Mouse (Mus musculus) heart, embryonic 10.5 days (tissue): ENCODE results near the gene Upk1a. TPM values are rescaled to one million over a fixed set of nuclear protein-coding genes. Genes with fewer than 3 reads are reported as not detected.

Experiments
- DNase-seq: peaks from one replicate; pipeline ENCODE4 v3.0.0-alpha.2; 2017; ENCODE audit warnings: low spot score
- H3K27ac ChIP-seq: fragments of 300-500 bp; sonication (generic); 2 replicates; pipeline ENCODE4 v1.5.1; 2016; ENCODE audit warnings: mild to moderate bottlenecking
- H3K27me3 ChIP-seq: fragments of 300-500 bp; sonication (generic); 2 replicates; pipeline ENCODE4 v1.6.1; 2016; ENCODE audit warnings: mild to moderate bottlenecking; ENCODE audit not compliant: poor library complexity, insufficient read depth, severe bottlenecking
- H3K36me3 ChIP-seq: fragments of 300-500 bp; sonication (generic); 2 replicates; pipeline ENCODE4 v1.6.1; 2016; ENCODE audit warnings: mild to moderate bottlenecking, moderate library complexity
- H3K4me1 ChIP-seq: fragments of 300-500 bp; sonication (generic); 2 replicates; pipeline ENCODE4 v1.6.1; 2016; ENCODE audit warnings: mild to moderate bottlenecking
- H3K4me3 ChIP-seq: fragments of 300-500 bp; sonication (generic); 2 replicates; pipeline ENCODE4 v1.5.1; 2016; ENCODE audit warnings: mild to moderate bottlenecking, moderate library complexity
- H3K9me3 ChIP-seq: fragments of 300-500 bp; sonication (generic); 2 replicates; pipeline ENCODE4 v1.6.1; 2016; ENCODE audit warnings: mild to moderate bottlenecking, moderate library complexity
- WGBS: fragments of 180-500 bp; shearing (Covaris S2); methylation state at CpG from one replicate; pipeline ENCODE4 v1.1.7; 2016; 5-methylcytosine and 5-hydroxymethylcytosine counted together
- microRNA-seq: library from miRNA; unstranded; fragments of <30 nt; microRNA quantifications from one replicate; pipeline ENCODE4, GENCODE M21; 2017
- polyA plus RNA-seq: library from polyadenylated mRNA; unstranded; fragments of >200 nt; fragmentation: Nextera tagmentation; extraction: Ambion mirVana; gene quantifications from 2 replicates; pipeline ENCODE4 v1.2.1, GENCODE M21; 2016

The Upk1a gene
- polyA plus RNA-seq, 1 experiment from 2014 or later: 2.7 TPM

GRCm38 (mm10) chr7:30562526-30563116 lies 50.0 kb downstream of the Upk1a start:
- H3K36me3 ChIP-seq: peaks cover 38% of the 10 kb centered on the region
- no peaks in the 10 kb centered on the region for H3K9me3 ChIP-seq
- peak overlapping the region; percentile 95 for H3K27ac ChIP-seq
- H3K27me3 ChIP-seq: no peaks in the 10 kb centered on the region
- WGBS: under 1% methylated on average over 27 of the region's 27 CpGs
- DNase-seq: no peak
- H3K4me1 ChIP-seq: peaks cover 20% of the 10 kb centered on the region
- H3K4me3 ChIP-seq: peak overlapping the region; percentile 79

- Histone ChIP-seq H3K36me3 (peaks cover 39% of the 10 kb centered on the region), H3K27ac (peak overlapping the region; percentile 74), H3K4me1 (peaks cover 20% of the 10 kb centered on the region), H3K9me3 (no peaks in the 10 kb centered on the region), H3K27me3 (no peaks in the 10 kb centered on the region), H3K4me3 (peak overlapping the region; percentile 72)
- WGBS: 63% methylated on average over 2 of the region's 2 CpGs
- no peak for DNase-seq
Measured at GRCm38 (mm10) chr7:30560296-30560695, 52.4 kb downstream of the Upk1a start.

- Histone ChIP-seq H3K4me3 (peak within 1 kb of the TSS; percentile 72), H3K27me3 (no peaks in the 10 kb centered on the region), H3K36me3 (peaks cover 39% of the 10 kb centered on the region), H3K4me1 (peaks cover 20% of the 10 kb centered on the region), H3K9me3 (no peaks in the 10 kb centered on the region), H3K27ac (peak within 1 kb of the TSS; percentile 81)
- under 1% methylated on average over 20 of the region's 20 CpGs for WGBS
- peak; percentile 99 for DNase-seq
Measured at GRCm38 (mm10) chr7:30559443-30559954, 53.1 kb downstream of the Upk1a start, which contains the start of gene Lin37. Lin37 (minus strand) TSS chr7:30559838.

- Histone ChIP-seq H3K36me3 (peaks cover 42% of the 10 kb centered on the region), H3K4me3 (peak overlapping the region; percentile 72), H3K9me3 (no peaks in the 10 kb centered on the region), H3K27me3 (no peaks in the 10 kb centered on the region), H3K4me1 (peaks cover 21% of the 10 kb centered on the region), H3K27ac (peak overlapping the region; percentile 81)
- DNase-seq: no peak
- 14% methylated on average over 12 of the region's 12 CpGs for WGBS
Measured at GRCm38 (mm10) chr7:30558656-30559442, 53.8 kb downstream of the Upk1a start.

- peaks cover 42% of the 10 kb centered on the region for H3K36me3 ChIP-seq
- DNase-seq: no peak
- peaks cover 27% of the 10 kb centered on the region for H3K4me1 ChIP-seq
- 91% methylated on average over 13 of the region's 13 CpGs for WGBS
- H3K27me3 ChIP-seq: no peaks in the 10 kb centered on the region
- no peak overlapping the region for H3K27ac ChIP-seq
- no peaks in the 10 kb centered on the region for H3K9me3 ChIP-seq
- H3K4me3 ChIP-seq: peak overlapping the region; percentile 72; the same call in 1 of the 2 replicates
Measured at GRCm38 (mm10) chr7:30557901-30558514, 54.6 kb downstream of the Upk1a start.

- Histone ChIP-seq H3K27ac (no peak overlapping the region), H3K27me3 (no peaks in the 10 kb centered on the region), H3K9me3 (no peaks in the 10 kb centered on the region), H3K4me1 (peaks cover 32% of the 10 kb centered on the region), H3K4me3 (no peak overlapping the region), H3K36me3 (peaks cover 42% of the 10 kb centered on the region)
- 91% methylated on average over 18 of the region's 18 CpGs for WGBS
- DNase-seq: no peak
Measured at GRCm38 (mm10) chr7:30556894-30557536, 55.6 kb downstream of the Upk1a start.

- no peak for DNase-seq
- peak overlapping the region; percentile 97; the same call in 1 of the 2 replicates for H3K27ac ChIP-seq
- no peaks in the 10 kb centered on the region for H3K27me3 ChIP-seq
- 85% methylated on average over 22 of the region's 22 CpGs for WGBS
- peaks cover 31% of the 10 kb centered on the region for H3K4me1 ChIP-seq
- no peaks in the 10 kb centered on the region for H3K9me3 ChIP-seq
- H3K36me3 ChIP-seq: peaks cover 39% of the 10 kb centered on the region
- peak overlapping the region; percentile 75 for H3K4me3 ChIP-seq
Measured at GRCm38 (mm10) chr7:30553810-30554584, 58.6 kb downstream of the Upk1a start.

Small RNA genes lying within 50 kb of the gene (microRNA-seq; reads per million reads assigned to microRNA genes)
- gene Mir3569: not detected

Other genes with a start within 250 kb of the Upk1a start
- gene Tyrobp, start 199.1 kb downstream of the Upk1a start, polyA plus RNA-seq: 2.2 and 9.0 TPM in 2 replicates
- gene Hcst, start 193.0 kb downstream of the Upk1a start, polyA plus RNA-seq: 0.35 TPM in 1 of 2 replicates, not detected in the other
- gene Nfkbid, start 191.1 kb downstream of the Upk1a start, polyA plus RNA-seq: 1.5 and 1.6 TPM in 2 replicates
- gene Aplp1, start 167.3 kb downstream of the Upk1a start, polyA plus RNA-seq: 44.3 and 50.4 TPM in 2 replicates
- 3.3 and 5.2 TPM in 2 replicates for gene Kirrel2, start 155.2 kb downstream of the Upk1a start, polyA plus RNA-seq
- gene Nphs1, start 154.5 kb downstream of the Upk1a start, polyA plus RNA-seq: 0.55 and 0.79 TPM in 2 replicates
- 0.30 and 3.0 TPM in 2 replicates for gene Prodh2, start 119.2 kb downstream of the Upk1a start, polyA plus RNA-seq
- gene Arhgap33, start 77.8 kb downstream of the Upk1a start, polyA plus RNA-seq: 8.5 and 9.0 TPM in 2 replicates
- gene Hspb6, start 60.7 kb downstream of the Upk1a start, polyA plus RNA-seq: 4.2 and 8.3 TPM in 2 replicates
- 8.8 and 13.0 TPM in 2 replicates for gene Proser3, start 60.5 kb downstream of the Upk1a start, polyA plus RNA-seq
- 31.5 and 35.6 TPM in 2 replicates for gene Lin37, start 53.0 kb downstream of the Upk1a start, polyA plus RNA-seq
- gene U2af1l4, start 49.5 kb downstream of the Upk1a start, polyA plus RNA-seq: 87.8 and 90.4 TPM in 2 replicates
- 9.9 and 12.3 TPM in 2 replicates for gene Gm49396, start 49.5 kb downstream of the Upk1a start, polyA plus RNA-seq
- gene Psenen, start 49.2 kb downstream of the Upk1a start, polyA plus RNA-seq: 112 and 124 TPM in 2 replicates
- gene Igflr1, start 47.4 kb downstream of the Upk1a start, polyA plus RNA-seq: 2.6 and 4.1 TPM in 2 replicates
- gene Kmt2b, start 24.1 kb downstream of the Upk1a start, polyA plus RNA-seq: 5.6 and 8.3 TPM in 2 replicates
- gene Zbtb32, start 13.9 kb downstream of the Upk1a start, polyA plus RNA-seq: 0.19 and 0.27 TPM in 2 replicates
- 1,107 and 1,574 TPM in 2 replicates for gene Cox6b1, start 13.3 kb upstream of the Upk1a start, polyA plus RNA-seq
- 5.5 and 5.9 TPM in 2 replicates for gene Etv2, start 23.0 kb upstream of the Upk1a start, polyA plus RNA-seq
- 111 and 130 TPM in 2 replicates for gene Rbm42, start 37.5 kb upstream of the Upk1a start, polyA plus RNA-seq
- 51.3 and 59.8 TPM in 2 replicates for gene Haus5, start 52.1 kb upstream of the Upk1a start, polyA plus RNA-seq
- not detected in 2 replicates for gene Pmis2, start 58.8 kb upstream of the Upk1a start, polyA plus RNA-seq
- gene 2200002J24Rik, start 86.1 kb upstream of the Upk1a start, polyA plus RNA-seq: 0.48 and 1.1 TPM in 2 replicates
- gene Atp4a, start 99.4 kb upstream of the Upk1a start, polyA plus RNA-seq: 1.1 and 1.5 TPM in 2 replicates
- gene Tmem147, start 116.7 kb upstream of the Upk1a start, polyA plus RNA-seq: 183 and 189 TPM in 2 replicates
- 0.23 and 0.48 TPM in 2 replicates for gene Gapdhs, start 130.8 kb upstream of the Upk1a start, polyA plus RNA-seq
- gene Sbsn, start 138.6 kb upstream of the Upk1a start, polyA plus RNA-seq: 0.84 and 1.1 TPM in 2 replicates
- 0.39 and 0.81 TPM in 2 replicates for gene Dmkn, start 150.9 kb upstream of the Upk1a start, polyA plus RNA-seq
- not detected in 2 replicates for gene Krtdap, start 175.0 kb upstream of the Upk1a start, polyA plus RNA-seq
- gene Ffar2, start 210.9 kb upstream of the Upk1a start, polyA plus RNA-seq: 0.20 TPM in 1 of 2 replicates, not detected in the other
- 0.10 and 0.17 TPM in 2 replicates for gene Ffar3, start 243.3 kb upstream of the Upk1a start, polyA plus RNA-seq
- gene Ffar1, start 248.7 kb upstream of the Upk1a start, polyA plus RNA-seq: not detected in 2 replicates